Mouse (Mus musculus): ENCODE measurements around the gene Fut8.

- TF ChIP-seq GATA1 (IDR thresholded peaks at IDR 0.05; ENCODE audit: borderline replicate concordance, low read length), result no peak
- no peak for TF ChIP-seq FLI1 (IDR thresholded peaks at IDR 0.05; ENCODE audit: low read length)
Observed at GRCm38 (mm10) chr12:77421667-77422393, 183.9 kb downstream of the Fut8 start.
